Mouse (Mus musculus): ENCODE measurements around the gene Larp1.
A peak's percentile ranks its signal among the peaks of the same experiment; 100 is the strongest.

The Larp1 gene

GRCm38 (mm10) chr11:58102146-58102545, 93.3 kb downstream of the Larp1 start:
- DNase-seq: no peak

GRCm38 (mm10) chr11:58102581-58103343, 93.9 kb downstream of the Larp1 start:
- DNase-seq: no peak

GRCm38 (mm10) chr11:58103344-58103653, 94.4 kb downstream of the Larp1 start:
- DNase-seq: no peak

- DNase-seq: peak; percentile 100
Observed at GRCm38 (mm10) chr11:58103697-58104306, 94.9 kb downstream of the Larp1 start, which contains the start of gene Cnot8. Gene Cnot8, plus strand, starts transcription at chr11:58104153.

GRCm38 (mm10) chr11:58104351-58104791, 95.5 kb downstream of the Larp1 start:
- DNase-seq: peak; percentile 70 to 73

- DNase-seq: no peak
Observed at GRCm38 (mm10) chr11:58107009-58107408, 98.1 kb downstream of the Larp1 start.

- DNase-seq: no peak
Observed at GRCm38 (mm10) chr11:58107664-58108337, 98.9 kb downstream of the Larp1 start.

All from lung, postnatal 4 days (tissue).